Mouse (Mus musculus) midbrain, embryonic 12.5 days (tissue): Measurements from ENCODE around the gene Npas3. TPM values are rescaled to one million over a fixed set of nuclear protein-coding genes. Genes with fewer than 3 reads are reported as not detected.

ENCODE experiments used
- ATAC-seq: fragments of 200-750 bp; cut with Nextera tagmentation; 2 replicates; pipeline ENCODE4 v1.8.0; 2017; ENCODE audit warnings: low read depth, moderate TSS enrichment, moderate library complexity; ENCODE audit not compliant: low FRiP score
- H3K27ac ChIP-seq: fragments of 300-500 bp; sonication (generic); replicated peaks from 2 replicates; pipeline ENCODE4 v1.5.1; 2016; ENCODE audit warnings: mild to moderate bottlenecking
- H3K27me3 ChIP-seq: fragments of 300-500 bp; sonication (generic); 2 replicates; pipeline ENCODE4 v1.6.1; 2016; ENCODE audit warnings: mild to moderate bottlenecking
- H3K36me3 ChIP-seq: fragments of 300-500 bp; sonication (generic); 2 replicates; pipeline ENCODE4 v1.6.1; 2016
- H3K4me1 ChIP-seq: fragments of 300-500 bp; sonication (generic); 2 replicates; pipeline ENCODE4 v1.6.1; 2016
- H3K4me2 ChIP-seq: fragments of 300-500 bp; sonication (generic); replicated peaks from 2 replicates; pipeline ENCODE4 v1.6.1; 2016; ENCODE audit warnings: mild to moderate bottlenecking, moderate library complexity
- H3K4me3 ChIP-seq: fragments of 300-500 bp; sonication (generic); 2 replicates; pipeline ENCODE4 v1.5.1; 2016; ENCODE audit warnings: mild to moderate bottlenecking
- H3K9ac ChIP-seq: fragments of 300-500 bp; sonication (generic); replicated peaks from 2 replicates; pipeline ENCODE4 v1.6.1; 2016; ENCODE audit warnings: mild to moderate bottlenecking, moderate library complexity
- H3K9me3 ChIP-seq: fragments of 300-500 bp; sonication (generic); 2 replicates; pipeline ENCODE4 v1.6.1; 2016; ENCODE audit warnings: mild to moderate bottlenecking
- WGBS: fragments of 180-500 bp; shearing (Covaris S2); methylation state at CpG from one replicate; pipeline ENCODE4 v1.1.7; 2016; 5-methylcytosine and 5-hydroxymethylcytosine counted together
- polyA plus RNA-seq: library from polyadenylated mRNA; unstranded; fragments of >200 nt; fragmentation: Nextera tagmentation; extraction: Ambion mirVana; gene quantifications from 2 replicates; pipeline ENCODE4 v1.2.1, GENCODE M21; 2016

Gene Npas3
- polyA plus RNA-seq, 1 experiment from 2014 or later = 30.0 TPM

GRCm38 (mm10) chr12:53962004-53962403, 713.5 kb downstream of the Npas3 start:
- 20% methylated on average over 7 of the region's 7 CpGs for WGBS
- peaks cover 16% of the 10 kb centered on the region for H3K4me1 ChIP-seq
- no peaks in the 10 kb centered on the region for H3K36me3 ChIP-seq
- H3K9me3 ChIP-seq = no peaks in the 10 kb centered on the region
- H3K9ac ChIP-seq = no peak overlapping the region
- peak; percentile 80 for ATAC-seq
- no peak overlapping the region; the same call in 1 of the 2 replicates for H3K27ac ChIP-seq
- no peak overlapping the region for H3K4me2 ChIP-seq
- no peaks in the 10 kb centered on the region for H3K27me3 ChIP-seq
- no peak overlapping the region for H3K4me3 ChIP-seq

DNA sequence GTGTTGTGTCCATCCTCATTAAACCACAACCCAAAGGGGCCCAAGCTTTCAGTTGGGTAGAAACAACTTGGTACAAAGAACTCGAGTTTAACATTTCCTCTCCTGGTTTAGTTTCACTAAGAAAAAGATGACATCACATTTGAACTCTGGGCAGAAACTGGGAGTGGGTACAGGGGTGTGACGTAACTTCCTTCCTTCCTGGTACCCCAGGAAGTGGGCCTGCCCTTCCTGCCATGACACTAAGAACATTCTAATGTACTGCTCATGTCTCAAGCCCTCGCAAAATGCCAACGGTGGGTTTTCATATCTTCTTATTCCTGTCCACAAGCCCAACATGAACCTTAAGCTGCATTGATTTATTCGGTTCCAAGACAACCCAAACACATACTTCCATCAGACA, 715.1 kb downstream of the Npas3 start:
- no peaks in the 10 kb centered on the region for H3K9me3 ChIP-seq
- no peaks in the 10 kb centered on the region for H3K27me3 ChIP-seq
- 90% methylated on average over 5 of the region's 5 CpGs for WGBS
- no peak for ATAC-seq
- H3K36me3 ChIP-seq = no peaks in the 10 kb centered on the region
- H3K4me2 ChIP-seq = no peak overlapping the region
- H3K4me3 ChIP-seq = no peak overlapping the region
- no peak overlapping the region for H3K27ac ChIP-seq
- peaks cover 16% of the 10 kb centered on the region for H3K4me1 ChIP-seq
- H3K9ac ChIP-seq = no peak overlapping the region

DNA sequence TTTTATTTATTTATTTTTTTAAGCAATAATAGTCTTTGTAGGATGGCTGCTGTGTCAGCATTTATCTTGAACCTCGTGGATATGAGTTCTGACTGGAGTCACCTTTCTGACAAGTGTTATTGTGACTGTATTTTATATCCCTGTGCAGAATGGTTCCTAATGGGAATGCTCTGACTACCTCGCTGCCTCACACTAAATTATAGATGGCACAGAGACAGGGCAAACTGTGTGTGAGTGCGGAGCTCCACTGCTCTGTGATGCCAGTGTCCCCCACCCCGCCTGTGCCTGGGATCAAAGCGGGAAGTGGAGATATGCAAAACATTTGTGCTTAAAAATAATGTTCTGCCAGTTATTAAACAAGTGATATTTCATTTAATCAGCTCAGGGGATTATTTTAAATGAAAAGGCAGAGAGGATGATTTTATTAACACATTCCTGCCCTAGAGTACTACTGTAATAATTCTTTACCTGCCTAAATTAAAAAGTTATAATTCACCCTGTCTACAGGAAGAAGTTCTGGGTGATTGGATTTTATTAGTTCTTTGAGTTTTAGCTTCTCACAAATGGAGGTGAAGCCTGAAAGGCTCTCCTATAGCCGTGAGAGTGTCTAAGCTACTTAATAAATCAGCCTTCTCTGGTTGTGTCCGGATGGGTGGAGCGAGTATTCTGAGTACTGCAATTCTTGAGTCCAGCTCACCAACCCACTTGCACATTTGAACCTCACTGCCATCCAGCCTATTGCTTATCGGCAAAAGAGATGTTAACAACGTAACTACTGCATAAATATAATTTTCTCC, 721.1 kb downstream of the Npas3 start:
- Histone ChIP-seq H3K27me3 (no peaks in the 10 kb centered on the region), H3K27ac (no peak overlapping the region), H3K4me3 (no peak overlapping the region), H3K4me1 (peaks cover 15% of the 10 kb centered on the region), H3K9me3 (no peaks in the 10 kb centered on the region), H3K4me2 (no peak overlapping the region), H3K9ac (no peak overlapping the region), H3K36me3 (no peaks in the 10 kb centered on the region)
- ATAC-seq = no peak
- WGBS = 92% methylated on average over 10 of the region's 10 CpGs

DNA sequence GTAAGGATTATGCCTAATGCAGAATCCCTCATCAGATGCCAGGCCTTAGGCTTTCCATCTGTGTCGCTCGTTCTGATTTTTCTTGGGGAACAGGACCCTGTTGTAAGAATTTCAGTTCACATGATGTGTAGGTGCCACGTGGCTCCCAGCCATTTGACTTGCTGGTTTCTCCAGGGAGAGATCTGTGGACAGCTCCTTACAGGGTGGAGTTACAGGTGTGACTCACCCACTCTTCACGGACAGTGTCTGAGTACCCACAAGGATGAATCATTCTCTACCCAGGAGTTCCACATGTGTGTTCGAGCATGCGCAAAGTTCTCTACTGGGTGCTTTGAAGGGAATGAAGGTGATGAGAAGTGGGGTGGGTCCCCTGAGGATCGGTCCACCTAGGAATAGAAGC, 722.2 kb downstream of the Npas3 start:
- H3K9me3 ChIP-seq = no peaks in the 10 kb centered on the region
- WGBS = 96% methylated on average over 7 of the region's 7 CpGs
- H3K4me2 ChIP-seq = no peak overlapping the region
- no peak overlapping the region for H3K27ac ChIP-seq
- H3K36me3 ChIP-seq = no peaks in the 10 kb centered on the region
- H3K27me3 ChIP-seq = no peaks in the 10 kb centered on the region
- no peak for ATAC-seq
- no peak overlapping the region for H3K4me3 ChIP-seq
- no peak overlapping the region for H3K9ac ChIP-seq
- peaks cover 21% of the 10 kb centered on the region for H3K4me1 ChIP-seq

- H3K9ac ChIP-seq = no peak overlapping the region
- H3K27me3 ChIP-seq = no peaks in the 10 kb centered on the region
- no peak for ATAC-seq
- no peak overlapping the region for H3K27ac ChIP-seq
- no peaks in the 10 kb centered on the region for H3K36me3 ChIP-seq
- H3K4me2 ChIP-seq = no peak overlapping the region
- H3K4me1 ChIP-seq = peaks cover 39% of the 10 kb centered on the region
- no peak overlapping the region for H3K4me3 ChIP-seq
- H3K9me3 ChIP-seq = no peaks in the 10 kb centered on the region
- WGBS = 67% methylated on average over 6 of the region's 6 CpGs
These were observed 724.9 kb downstream of the Npas3 start for GRCm38 (mm10) chr12:53973414-53973813.

DNA sequence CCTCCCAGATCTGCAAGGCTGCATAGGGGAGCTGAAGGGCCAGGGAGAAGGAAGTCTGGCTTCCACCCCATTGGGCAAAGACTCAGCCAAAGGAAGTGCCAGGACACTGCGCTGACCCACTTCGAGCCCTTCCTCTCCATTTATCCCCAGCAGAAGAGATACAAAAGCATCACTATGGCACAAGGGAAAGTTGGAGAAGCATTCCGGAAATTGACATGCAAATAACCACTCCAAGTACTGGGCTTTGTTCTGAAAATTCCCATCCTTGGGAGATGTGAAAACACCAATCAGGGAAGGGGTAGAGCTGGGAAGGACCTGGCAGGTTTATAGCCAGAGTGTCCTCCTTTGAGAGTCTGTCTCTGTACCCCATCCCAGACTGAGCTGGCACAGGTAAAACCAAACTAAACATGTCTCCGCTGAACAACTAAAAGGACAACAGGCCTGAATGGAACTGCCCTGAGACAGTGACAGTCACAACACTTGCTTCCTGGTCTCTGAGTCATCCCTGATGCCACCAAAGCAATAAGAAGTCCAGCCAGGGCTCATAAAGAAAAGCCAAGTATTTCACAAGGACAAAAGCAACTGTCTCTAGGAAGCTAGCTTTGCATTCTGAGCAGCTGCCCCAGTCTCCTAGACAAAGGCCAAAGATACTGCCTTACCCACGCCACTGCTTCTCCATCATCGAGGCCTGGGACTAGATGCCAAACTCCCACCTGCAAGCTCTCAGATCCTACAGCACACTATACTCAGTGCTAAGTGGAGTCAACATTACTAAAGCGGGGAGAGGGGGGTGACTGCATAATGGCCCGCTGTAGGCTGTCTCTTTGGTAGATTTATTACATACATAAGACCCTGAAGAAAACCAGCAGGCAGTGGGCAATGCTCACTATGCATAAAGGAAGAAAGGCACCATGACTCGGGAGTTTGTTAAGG, 733.4 kb downstream of the Npas3 start:
- H3K27me3 ChIP-seq = no peaks in the 10 kb centered on the region
- ATAC-seq = no peak
- H3K9ac ChIP-seq = no peak overlapping the region
- peaks cover 29% of the 10 kb centered on the region for H3K4me1 ChIP-seq
- H3K9me3 ChIP-seq = no peaks in the 10 kb centered on the region
- no peak overlapping the region for H3K4me3 ChIP-seq
- 68% methylated on average over 9 of the region's 9 CpGs for WGBS
- H3K4me2 ChIP-seq = no peak overlapping the region
- H3K27ac ChIP-seq = no peak overlapping the region
- H3K36me3 ChIP-seq = no peaks in the 10 kb centered on the region

DNA sequence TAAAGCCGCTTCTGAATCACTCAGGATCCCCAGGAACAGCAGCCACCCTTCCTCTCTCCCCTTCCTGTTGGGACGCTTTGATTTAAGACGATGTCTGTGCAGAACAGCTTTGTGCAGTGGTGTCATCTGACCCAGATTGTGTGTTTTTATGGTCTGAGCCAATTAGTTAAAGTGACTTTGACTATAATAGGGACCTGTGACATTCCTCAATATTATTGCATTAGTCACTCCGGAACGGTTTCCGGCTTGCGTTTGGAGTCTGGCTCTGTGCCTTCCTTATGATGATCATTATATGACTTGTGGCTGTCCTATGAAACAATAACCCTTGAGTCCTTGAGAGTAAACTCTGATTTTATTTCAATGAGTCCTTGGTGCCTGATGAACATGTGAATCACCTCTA, 735.5 kb downstream of the Npas3 start:
- Histone ChIP-seq H3K27ac (no peak overlapping the region), H3K27me3 (no peaks in the 10 kb centered on the region), H3K4me1 (peaks cover 22% of the 10 kb centered on the region), H3K4me3 (no peak overlapping the region), H3K9ac (no peak overlapping the region), H3K36me3 (no peaks in the 10 kb centered on the region), H3K4me2 (no peak overlapping the region), H3K9me3 (no peaks in the 10 kb centered on the region)
- WGBS = 86% methylated on average over 7 of the region's 7 CpGs
- no peak for ATAC-seq

GRCm38 (mm10) chr12:53985851-53986842, 737.7 kb downstream of the Npas3 start:
- Histone ChIP-seq H3K4me3 (no peak overlapping the region), H3K4me1 (peaks cover 25% of the 10 kb centered on the region), H3K9ac (no peak overlapping the region), H3K27ac (no peak overlapping the region), H3K4me2 (no peak overlapping the region), H3K9me3 (no peaks in the 10 kb centered on the region), H3K36me3 (no peaks in the 10 kb centered on the region), H3K27me3 (no peaks in the 10 kb centered on the region)
- no peak for ATAC-seq
- 63% methylated on average over 14 of the region's 14 CpGs for WGBS

- 94% methylated on average over 6 of the region's 6 CpGs for WGBS
- no peak overlapping the region for H3K27ac ChIP-seq
- no peak for ATAC-seq
- H3K9me3 ChIP-seq = no peaks in the 10 kb centered on the region
- peaks cover 10% of the 10 kb centered on the region; the same call in 1 of the 2 replicates for H3K4me1 ChIP-seq
- H3K27me3 ChIP-seq = no peaks in the 10 kb centered on the region
- no peaks in the 10 kb centered on the region for H3K36me3 ChIP-seq
- no peak overlapping the region for H3K4me3 ChIP-seq
- no peak overlapping the region for H3K9ac ChIP-seq
- H3K4me2 ChIP-seq = no peak overlapping the region
These were observed 743.9 kb downstream of the Npas3 start for GRCm38 (mm10) chr12:53992411-53992810.

DNA sequence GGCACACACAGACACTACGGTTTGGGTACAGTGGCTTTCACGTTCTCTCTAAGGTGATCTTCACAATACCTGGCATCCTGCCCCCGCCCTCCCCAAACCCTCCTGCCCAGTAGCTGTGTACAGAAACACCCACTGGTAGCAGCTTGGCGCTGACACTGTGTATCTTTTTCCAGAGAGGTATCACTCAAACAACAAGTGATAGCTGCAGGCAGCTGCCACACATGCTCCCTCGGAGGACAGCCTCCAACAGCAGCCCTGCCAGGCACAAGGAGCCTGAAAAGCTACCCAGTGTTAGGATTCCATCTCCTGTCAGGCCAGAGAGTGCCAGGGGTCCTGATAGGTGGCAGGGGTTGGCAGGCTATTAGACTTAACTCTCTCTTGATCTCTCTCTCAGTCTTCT, 747.2 kb downstream of the Npas3 start:
- Histone ChIP-seq H3K4me3 (no peak overlapping the region), H3K4me1 (0 out of 2 replicates have a peak, but pooled peaks cover 11% of the 10 kb centered on the region), H3K27me3 (no peaks in the 10 kb centered on the region), H3K9ac (no peak overlapping the region), H3K36me3 (no peaks in the 10 kb centered on the region), H3K9me3 (no peaks in the 10 kb centered on the region), H3K27ac (no peak overlapping the region), H3K4me2 (no peak overlapping the region)
- ATAC-seq = no peak
- WGBS = 90% methylated on average over 5 of the region's 5 CpGs

GRCm38 (mm10) chr12:53997141-53997540, 748.7 kb downstream of the Npas3 start:
- Histone ChIP-seq H3K36me3 (no peaks in the 10 kb centered on the region), H3K4me2 (no peak overlapping the region), H3K4me1 (0 out of 2 replicates have a peak, but pooled peaks cover 11% of the 10 kb centered on the region), H3K27me3 (no peaks in the 10 kb centered on the region), H3K4me3 (no peak overlapping the region), H3K9ac (no peak overlapping the region), H3K27ac (no peak overlapping the region), H3K9me3 (no peaks in the 10 kb centered on the region)
- WGBS = 93% methylated on average over 3 of the region's 3 CpGs
- no peak for ATAC-seq
